Mouse (Mus musculus): ENCODE results near the gene Ghr. TPM values are rescaled to one million over a fixed set of nuclear protein-coding genes. Genes with fewer than 3 reads are reported as not detected.
A peak's percentile ranks its signal among the peaks of the same experiment; 100 is the strongest.

Ghr gene
- 14.9 and 15.2 TPM in 2 replicates for polyA plus RNA-seq (2015; fragmentation: Nextera tagmentation; extraction: Ambion mirVana)

DNA sequence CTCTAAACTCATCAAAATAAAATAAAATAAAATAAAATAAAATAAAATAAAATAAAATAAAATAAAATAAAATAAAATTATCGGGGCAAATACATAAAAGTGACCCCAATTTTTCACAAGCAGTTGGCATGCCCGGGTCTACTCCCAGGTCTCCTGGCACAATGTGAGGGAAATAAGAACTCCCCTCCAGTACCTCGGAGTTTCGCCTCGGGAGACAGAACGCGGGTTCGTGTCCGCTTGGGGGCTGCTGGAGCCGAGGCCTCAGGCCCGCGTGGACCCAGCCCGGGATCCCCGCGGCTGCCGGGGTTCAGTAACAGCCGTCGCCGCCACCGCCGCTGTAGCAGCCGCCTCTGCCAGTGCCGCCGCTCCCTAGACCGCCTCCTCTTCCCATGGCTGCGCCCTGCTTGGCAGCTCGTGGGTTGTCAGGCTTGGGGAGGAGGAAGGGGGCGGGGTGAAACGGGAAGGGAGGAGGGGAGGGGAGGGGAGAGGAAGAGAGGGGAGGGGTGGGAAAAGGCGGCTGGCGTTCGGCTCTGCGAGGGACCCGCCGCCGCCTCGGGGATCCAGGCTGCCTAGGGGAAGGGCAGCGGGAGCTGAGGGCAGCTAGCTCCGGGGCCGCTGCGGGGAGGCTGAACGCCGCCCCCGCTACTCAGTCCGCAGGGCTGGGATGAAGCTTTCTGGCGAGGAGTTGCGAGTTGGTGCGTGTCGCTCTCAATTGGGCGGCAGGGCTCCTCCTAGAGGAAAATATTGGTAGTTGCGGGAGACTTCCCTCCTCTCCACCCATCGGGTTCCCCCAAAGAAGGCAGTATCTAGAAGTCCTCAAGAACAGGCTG, at the start of gene Ghr:
Gene Ghr (minus strand): TSS at position 686 of the 830 bp plus-strand sequence.
- under 1% methylated on average over 44 of the region's 52 CpGs for WGBS
- peak within 1 kb of the TSS; percentile 91 for H3K27ac ChIP-seq (replicated peaks)
- no peaks in the 10 kb centered on the region for H3K9me3 ChIP-seq
- peak within 1 kb of the TSS; percentile 62 for H3K4me3 ChIP-seq
- H3K4me2 ChIP-seq: peak within 1 kb of the TSS; percentile 81
- peak within 1 kb of the TSS; percentile 75 for H3K9ac ChIP-seq
- peaks cover 10% of the 10 kb centered on the region for H3K4me1 ChIP-seq (replicated peaks)
- H3K36me3 ChIP-seq: no peaks in the 10 kb centered on the region
- peak; percentile 96 for ATAC-seq (ENCODE audit: low read depth)
- no peaks in the 10 kb centered on the region for H3K27me3 ChIP-seq

DNA sequence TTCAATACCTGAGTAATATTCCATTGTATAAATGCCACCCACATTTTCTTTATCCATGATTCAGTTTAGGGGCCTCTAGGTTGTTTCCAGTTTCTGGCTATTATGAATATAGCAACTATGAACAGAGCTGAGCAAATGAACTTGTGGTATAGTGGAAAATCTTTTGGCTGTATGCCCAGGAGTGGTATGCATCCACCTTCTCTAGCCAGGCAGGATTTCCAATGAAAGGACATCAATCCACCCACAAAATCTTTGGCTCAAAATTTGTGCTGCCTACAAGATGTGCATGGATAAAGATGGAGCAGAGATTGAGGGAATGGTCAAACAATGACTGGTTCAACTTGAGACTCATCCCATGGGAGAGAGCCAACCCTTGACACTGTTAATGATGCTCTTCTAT, 39.5 kb upstream of the Ghr start:
- Histone ChIP-seq H3K4me3 (no peak overlapping the region), H3K27ac (replicated peaks) (no peak overlapping the region), H3K27me3 (no peaks in the 10 kb centered on the region), H3K36me3 (no peaks in the 10 kb centered on the region), H3K4me2 (no peak overlapping the region), H3K9me3 (no peaks in the 10 kb centered on the region), H3K9ac (no peak overlapping the region), H3K4me1 (replicated peaks) (no peaks in the 10 kb centered on the region)
- no peak for ATAC-seq (ENCODE audit: low read depth)

DNA sequence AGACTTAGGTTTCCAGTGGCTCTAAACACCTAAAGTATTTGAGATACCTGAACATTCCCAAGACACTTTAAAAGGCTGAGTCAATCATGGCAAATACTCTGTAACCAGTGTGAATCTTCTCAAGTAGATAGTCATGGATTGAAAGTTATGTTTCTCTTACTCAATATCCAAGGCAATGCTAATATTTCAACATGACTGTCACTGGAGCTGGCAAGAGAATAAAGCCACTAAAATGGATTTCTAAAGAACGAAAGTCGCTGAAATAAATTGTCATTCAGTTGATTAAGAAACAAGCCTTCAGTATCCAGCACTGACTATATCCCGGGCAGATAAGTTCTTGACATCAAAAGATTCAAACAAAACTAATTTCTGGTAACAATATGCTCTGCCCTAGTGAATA, 37.1 kb upstream of the Ghr start:
- Histone ChIP-seq H3K9me3 (no peaks in the 10 kb centered on the region), H3K4me3 (no peak overlapping the region), H3K9ac (no peak overlapping the region), H3K4me2 (no peak overlapping the region), H3K27me3 (no peaks in the 10 kb centered on the region), H3K27ac (replicated peaks) (no peak overlapping the region), H3K36me3 (no peaks in the 10 kb centered on the region), H3K4me1 (replicated peaks) (no peaks in the 10 kb centered on the region)
- WGBS: 97% methylated on average over 3 of the region's 3 CpGs
- no peak for ATAC-seq (ENCODE audit: low read depth)

DNA sequence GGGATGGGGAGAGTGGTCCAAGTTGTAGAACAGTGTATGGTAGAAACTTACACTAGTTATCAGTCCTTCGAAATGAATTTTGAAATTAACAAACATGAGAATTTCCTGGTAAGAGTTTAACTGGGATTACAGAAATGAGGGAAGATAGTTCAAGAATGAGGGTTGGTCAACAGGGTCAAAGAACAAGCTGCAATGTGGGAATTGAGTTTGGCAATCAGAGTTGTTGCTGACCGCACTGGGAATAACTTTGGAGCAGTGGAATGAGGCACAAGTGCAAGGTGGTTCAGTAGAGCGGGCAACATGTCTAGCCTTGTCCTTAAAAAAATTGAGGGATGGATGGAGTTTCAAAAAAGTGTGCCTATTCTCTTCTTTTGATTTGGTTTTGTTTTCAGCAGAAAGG, 35.0 kb upstream of the Ghr start:
- ATAC-seq (ENCODE audit: low read depth): no peak
- Histone ChIP-seq H3K9ac (no peak overlapping the region), H3K9me3 (no peaks in the 10 kb centered on the region), H3K4me2 (no peak overlapping the region), H3K27me3 (no peaks in the 10 kb centered on the region), H3K36me3 (no peaks in the 10 kb centered on the region), H3K27ac (replicated peaks) (no peak overlapping the region), H3K4me3 (no peak overlapping the region), H3K4me1 (replicated peaks) (no peaks in the 10 kb centered on the region)
- WGBS: 92% methylated on average over 3 of the region's 3 CpGs

DNA sequence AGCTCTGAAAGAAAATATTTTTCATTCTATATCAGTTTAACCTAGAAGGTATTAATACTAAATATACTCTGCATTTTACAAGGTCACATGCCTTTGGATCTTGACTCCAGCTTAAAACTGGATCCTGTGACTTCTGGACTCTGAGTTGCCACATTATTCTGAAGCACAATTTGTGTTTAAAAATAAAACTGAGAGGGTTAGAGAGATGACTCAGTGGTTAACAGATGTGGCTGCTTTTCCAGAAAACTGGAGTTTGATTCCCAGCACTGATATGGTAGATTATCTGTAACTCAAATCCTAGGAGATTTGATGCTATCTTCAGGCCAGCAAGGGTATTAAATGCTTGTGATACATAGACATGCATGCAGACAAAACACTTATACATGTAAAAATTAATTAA, 28.7 kb upstream of the Ghr start:
- Histone ChIP-seq H3K36me3 (no peaks in the 10 kb centered on the region), H3K4me3 (no peak overlapping the region), H3K27ac (replicated peaks) (no peak overlapping the region), H3K9me3 (no peaks in the 10 kb centered on the region), H3K27me3 (no peaks in the 10 kb centered on the region), H3K4me2 (no peak overlapping the region), H3K9ac (no peak overlapping the region), H3K4me1 (replicated peaks) (no peaks in the 10 kb centered on the region)
- ATAC-seq (ENCODE audit: low read depth): no peak

DNA sequence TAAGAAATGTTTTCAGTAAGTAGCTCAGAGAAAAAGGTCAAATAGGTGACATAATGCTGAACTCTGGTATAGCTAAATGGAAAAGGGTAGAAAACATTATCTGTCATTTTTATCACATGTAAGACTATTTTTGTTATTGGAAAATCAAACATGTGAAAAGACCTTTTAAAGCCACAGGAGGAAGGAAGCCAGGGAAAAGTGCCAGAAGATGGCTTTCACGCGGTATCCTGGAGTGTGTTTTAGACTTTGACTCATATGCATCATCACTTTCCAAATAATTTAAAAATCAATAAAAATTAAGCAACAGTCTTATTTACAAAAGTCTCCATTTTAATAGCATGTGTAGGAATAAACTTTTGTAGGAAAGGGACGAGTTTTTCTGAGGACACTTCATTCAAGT, 24.7 kb upstream of the Ghr start:
- no peak for ATAC-seq (ENCODE audit: low read depth)
- Histone ChIP-seq H3K27me3 (no peaks in the 10 kb centered on the region), H3K4me1 (replicated peaks) (no peaks in the 10 kb centered on the region), H3K4me2 (no peak overlapping the region), H3K27ac (replicated peaks) (no peak overlapping the region), H3K9ac (no peak overlapping the region), H3K4me3 (no peak overlapping the region), H3K36me3 (no peaks in the 10 kb centered on the region), H3K9me3 (no peaks in the 10 kb centered on the region)
- WGBS: 86% methylated on average over 3 of the region's 3 CpGs

DNA sequence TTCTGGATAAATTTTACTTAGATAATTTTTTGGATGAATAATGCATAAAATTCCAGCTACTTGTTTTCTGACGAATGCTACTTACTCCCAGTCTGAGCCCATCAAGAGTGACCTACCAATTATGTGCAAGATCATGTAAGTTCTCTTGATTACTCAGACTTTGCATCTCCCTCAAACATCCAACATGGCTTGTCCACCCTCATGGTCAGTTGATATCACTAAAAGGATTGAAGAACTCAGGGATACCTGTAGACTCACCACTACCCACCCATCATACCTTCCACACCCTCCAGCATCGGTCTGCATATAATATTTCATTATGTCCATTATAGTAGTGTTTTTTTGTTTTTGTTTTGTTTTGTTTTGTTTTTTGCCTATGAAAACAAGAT, 18.8 kb upstream of the Ghr start:
- no peak overlapping the region for H3K4me3 ChIP-seq
- H3K27me3 ChIP-seq: no peaks in the 10 kb centered on the region
- no peak overlapping the region for H3K9ac ChIP-seq
- H3K9me3 ChIP-seq: no peaks in the 10 kb centered on the region
- no peaks in the 10 kb centered on the region for H3K36me3 ChIP-seq
- H3K27ac ChIP-seq (replicated peaks): no peak overlapping the region
- no peak for ATAC-seq (ENCODE audit: low read depth)
- no peak overlapping the region for H3K4me2 ChIP-seq
- no peaks in the 10 kb centered on the region for H3K4me1 ChIP-seq (replicated peaks)
- WGBS: 92% methylated on average over 2 of the region's 2 CpGs

DNA sequence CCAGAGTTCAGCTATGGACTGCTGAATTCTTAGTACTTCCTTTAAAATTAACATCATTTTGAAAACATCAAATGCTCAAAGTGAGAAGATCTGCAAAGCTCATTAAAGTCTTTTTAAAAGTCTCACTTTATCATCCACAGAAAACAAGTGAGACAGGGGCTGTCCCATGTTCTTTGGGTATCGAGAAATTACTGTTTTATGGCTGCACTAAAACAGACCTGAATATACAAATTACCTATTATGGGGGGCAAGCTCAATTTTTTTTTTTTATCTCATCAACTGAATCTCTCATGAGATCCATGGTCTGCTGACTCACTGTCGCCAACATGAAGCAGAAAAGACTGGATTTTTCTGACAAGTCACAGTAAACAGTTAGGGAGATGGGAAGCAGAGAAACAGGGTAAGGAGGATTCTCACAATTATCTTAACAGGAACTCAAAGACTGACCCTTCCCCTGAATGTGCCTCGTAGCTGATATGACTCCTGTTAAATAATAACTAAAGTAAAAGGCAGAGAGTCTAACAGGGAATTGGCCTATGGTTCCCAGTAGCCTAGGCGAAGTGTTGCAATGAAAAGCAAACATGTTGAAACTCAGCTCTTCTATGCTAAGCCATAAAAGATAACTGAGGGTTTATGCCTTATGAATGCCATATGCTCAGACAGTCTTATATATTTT, 18.3 kb upstream of the Ghr start:
- H3K4me3 ChIP-seq: no peak overlapping the region
- H3K27ac ChIP-seq (replicated peaks): no peak overlapping the region
- no peak overlapping the region for H3K4me2 ChIP-seq
- H3K9me3 ChIP-seq: no peaks in the 10 kb centered on the region
- no peak for ATAC-seq (ENCODE audit: low read depth)
- WGBS: 78% methylated on average over 4 of the region's 4 CpGs
- H3K36me3 ChIP-seq: no peaks in the 10 kb centered on the region
- no peaks in the 10 kb centered on the region for H3K4me1 ChIP-seq (replicated peaks)
- H3K9ac ChIP-seq: no peak overlapping the region
- no peaks in the 10 kb centered on the region for H3K27me3 ChIP-seq

DNA sequence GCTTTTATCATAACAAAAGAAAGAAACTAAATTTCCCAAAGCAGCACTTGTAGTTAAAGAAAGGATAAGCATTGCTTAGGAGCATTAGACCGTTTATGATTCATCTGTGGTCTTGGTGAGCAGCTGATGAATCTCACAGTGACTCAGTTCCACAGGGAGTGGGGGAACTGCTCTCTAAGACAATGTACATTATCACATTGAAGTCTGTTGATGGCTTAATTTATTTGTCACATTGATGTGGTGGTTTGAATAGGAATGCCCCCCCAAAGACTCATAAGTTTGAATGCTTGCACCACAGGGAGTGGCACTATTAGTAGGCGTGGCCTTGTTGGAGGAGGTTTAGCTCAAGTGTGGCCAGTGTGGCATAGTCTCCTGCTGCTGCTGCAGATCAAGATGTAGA, 4.6 kb upstream of the Ghr start:
- ATAC-seq (ENCODE audit: low read depth): no peak
- no peak overlapping the region for H3K27ac ChIP-seq (replicated peaks)
- no peaks in the 10 kb centered on the region; the same call in 1 of the 2 replicates for H3K27me3 ChIP-seq
- H3K9me3 ChIP-seq: no peaks in the 10 kb centered on the region
- H3K36me3 ChIP-seq: no peaks in the 10 kb centered on the region
- H3K9ac ChIP-seq: no peak overlapping the region
- H3K4me2 ChIP-seq: no peak overlapping the region
- no peak overlapping the region for H3K4me3 ChIP-seq
- H3K4me1 ChIP-seq (replicated peaks): 0 out of 2 replicates have a peak, but pooled peaks cover 3% of the 10 kb centered on the region
- WGBS: 30% methylated on average over 2 of the region's 2 CpGs

DNA sequence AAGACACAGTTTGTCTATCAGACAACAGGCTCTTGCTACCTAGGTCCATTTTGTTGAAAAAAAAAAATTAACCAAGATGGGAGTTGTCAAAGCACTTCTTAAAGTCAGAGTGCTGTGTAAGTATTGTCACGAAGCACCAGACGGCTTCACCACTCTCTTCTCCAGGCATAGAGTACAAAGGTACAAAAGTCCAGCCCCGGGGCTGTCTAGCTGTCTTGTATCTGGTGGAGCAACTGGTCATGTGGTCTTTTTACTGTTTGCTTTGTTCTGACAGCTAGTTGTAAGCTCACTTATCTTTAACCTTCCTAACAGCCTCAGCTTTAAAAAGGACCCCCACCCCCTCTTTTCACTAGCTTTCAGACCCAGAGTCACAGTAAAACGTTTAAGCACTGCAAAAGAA, 1.1 kb upstream of the Ghr start:
- 26% methylated on average over 4 of the region's 4 CpGs for WGBS
- Histone ChIP-seq H3K4me2 (no peak overlapping the region), H3K9ac (no peak overlapping the region), H3K27me3 (no peaks in the 10 kb centered on the region; the same call in 1 of the 2 replicates), H3K4me3 (no peak overlapping the region), H3K4me1 (replicated peaks) (peaks cover 12% of the 10 kb centered on the region), H3K9me3 (no peaks in the 10 kb centered on the region), H3K36me3 (no peaks in the 10 kb centered on the region), H3K27ac (replicated peaks) (no peak overlapping the region)
- no peak for ATAC-seq (ENCODE audit: low read depth)

DNA sequence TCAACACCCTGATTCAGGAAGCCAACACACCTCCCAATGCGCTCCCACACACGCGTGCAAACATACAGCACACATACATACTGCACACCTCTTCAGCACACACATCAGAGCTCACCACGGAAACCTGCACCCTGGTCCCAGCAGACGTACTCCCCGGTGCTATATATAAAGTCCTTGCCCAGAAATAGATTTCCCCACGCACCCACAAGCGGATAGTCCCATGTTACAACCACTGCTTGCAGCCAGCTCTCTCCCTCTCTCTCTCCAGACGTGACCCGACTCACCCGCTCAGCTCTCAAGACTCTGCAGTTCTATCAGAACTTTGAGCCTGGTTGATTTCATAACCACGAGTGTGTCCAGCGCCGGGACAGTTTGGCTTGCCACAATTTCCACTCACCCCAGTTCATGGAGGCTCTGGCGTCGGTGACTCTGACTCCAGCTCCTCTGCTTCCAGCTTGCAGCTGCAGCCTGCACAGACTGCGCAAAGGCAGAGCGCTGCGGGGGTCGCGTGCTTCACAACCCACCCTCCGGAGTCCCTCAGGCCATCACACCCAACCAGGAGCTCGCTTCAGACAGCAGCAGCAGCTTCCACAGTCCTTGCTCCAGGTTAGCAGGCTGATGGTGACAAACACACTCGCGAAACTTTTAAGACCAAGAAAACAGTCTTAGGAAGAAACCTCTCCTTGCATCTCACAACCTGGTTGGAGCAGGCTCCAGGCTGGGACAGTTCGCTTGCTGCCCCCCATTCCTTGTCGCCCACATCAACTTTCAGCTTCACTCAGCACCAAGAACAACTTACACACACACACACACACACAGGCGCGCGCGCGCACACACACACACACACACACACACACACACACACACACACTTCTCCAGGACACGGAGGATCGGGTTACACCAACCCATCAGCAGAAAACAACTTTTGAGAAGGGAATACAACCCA, 1.2 kb downstream of the Ghr start:
- ATAC-seq (ENCODE audit: low read depth): peak; percentile 66
- Histone ChIP-seq H3K4me2 (peak overlapping the region; percentile 81), H3K4me3 (peak overlapping the region; percentile 62), H3K4me1 (replicated peaks) (peaks cover 10% of the 10 kb centered on the region), H3K27me3 (no peaks in the 10 kb centered on the region), H3K36me3 (no peaks in the 10 kb centered on the region), H3K9ac (peak overlapping the region; percentile 75), H3K9me3 (no peaks in the 10 kb centered on the region), H3K27ac (replicated peaks) (peak overlapping the region; percentile 56)
- whole genome bisulfite sequencing: 7% methylated on average over 34 of the region's 34 CpGs

DNA sequence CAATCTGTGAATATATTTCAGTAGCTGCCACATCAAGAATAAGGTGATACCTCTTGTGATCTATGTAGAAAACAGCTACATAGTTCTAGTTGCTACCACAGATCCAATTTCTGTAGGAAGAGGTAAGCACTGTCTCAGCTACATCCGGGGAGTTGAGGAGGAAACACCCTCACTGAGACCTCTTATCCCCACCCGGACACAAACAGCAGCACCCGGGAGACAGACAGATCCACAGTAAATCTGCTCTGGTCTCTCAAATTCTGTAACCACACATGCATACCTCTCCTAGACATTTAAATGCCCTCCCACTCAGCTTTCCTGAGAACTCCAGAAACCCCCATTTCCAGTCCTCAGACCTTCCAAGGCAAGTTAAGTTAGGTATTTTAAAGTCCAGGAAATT, 2.0 kb downstream of the Ghr start:
- peak overlapping the region; percentile 75 for H3K9ac ChIP-seq
- H3K27ac ChIP-seq (replicated peaks): no peak overlapping the region
- H3K4me1 ChIP-seq (replicated peaks): peaks cover 10% of the 10 kb centered on the region
- no peaks in the 10 kb centered on the region for H3K9me3 ChIP-seq
- no peaks in the 10 kb centered on the region for H3K36me3 ChIP-seq
- no peak for ATAC-seq (ENCODE audit: low read depth)
- H3K4me2 ChIP-seq: peak overlapping the region; percentile 81
- H3K4me3 ChIP-seq: peak overlapping the region; percentile 62
- no peaks in the 10 kb centered on the region for H3K27me3 ChIP-seq
- 44% methylated on average over 3 of the region's 3 CpGs for WGBS
